Mouse (Mus musculus) ovary, postnatal 14 days (tissue): Measurements from ENCODE around the gene Rasl11b.

Experiments used
- DNase-seq: peaks from one replicate; pipeline ENCODE4 v3.0.0; 2022; ENCODE audit warnings: low spot score

Gene Rasl11b

DNA sequence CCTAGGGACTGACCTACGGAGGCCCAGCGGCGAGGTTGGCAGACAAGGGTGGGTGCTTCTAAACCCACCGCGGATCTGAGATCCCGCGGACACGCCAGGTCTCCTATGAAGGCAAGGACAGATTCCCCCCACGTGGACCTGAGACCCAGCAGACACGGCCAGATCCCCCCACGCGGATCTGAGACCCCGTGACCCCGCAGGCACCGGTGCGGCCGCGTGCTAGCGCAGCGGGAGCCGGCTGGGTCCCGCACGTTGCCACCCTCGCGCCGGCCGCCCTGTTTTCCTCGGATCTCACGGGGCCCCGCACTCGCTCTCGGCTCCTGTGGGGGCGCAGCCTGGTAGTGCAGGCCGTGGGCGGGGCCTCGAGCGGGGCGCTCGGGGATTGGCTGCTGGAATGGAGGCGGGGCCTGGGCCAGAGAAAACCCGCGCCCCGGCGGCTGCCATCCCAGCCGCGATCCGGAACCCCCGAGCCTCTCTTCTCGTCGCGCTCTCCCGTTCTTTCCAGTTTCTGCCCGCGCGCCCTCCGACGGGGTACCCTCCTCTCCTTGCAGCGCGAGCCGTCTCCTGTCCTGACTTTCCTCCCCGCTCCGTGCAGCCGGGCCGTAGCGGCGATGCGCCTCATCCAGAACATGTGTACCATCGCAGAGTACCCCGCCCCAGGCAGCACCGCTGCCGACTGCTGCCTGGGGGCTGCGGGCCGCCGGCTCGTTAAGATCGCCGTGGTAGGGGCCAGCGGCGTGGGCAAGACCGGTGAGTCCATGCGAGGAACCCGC, at the start of gene Rasl11b:
TSS of gene Rasl11b (plus strand) at position 446 of the 773 bp plus-strand sequence.
- peak; percentile 92 for DNase-seq

DNA sequence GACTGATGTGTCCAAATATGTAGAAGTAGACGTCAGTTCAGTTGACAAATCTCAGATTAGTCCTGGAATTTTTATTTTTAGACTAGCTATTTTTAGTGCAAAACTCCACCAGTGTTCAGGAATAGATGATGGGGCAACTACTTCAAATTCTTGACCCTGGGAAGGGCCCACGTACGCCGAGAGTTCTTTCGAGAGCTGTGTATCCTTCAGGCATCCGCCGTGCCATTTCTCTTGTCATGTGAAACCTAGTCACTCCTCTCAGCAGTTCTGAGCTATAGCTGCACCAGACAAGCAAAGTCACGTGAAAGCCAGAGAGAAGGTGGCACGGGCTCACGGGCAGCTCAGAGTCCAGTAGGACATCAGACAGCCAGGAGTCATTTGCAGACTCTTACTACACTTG, 47.5 kb upstream of the Rasl11b start:
- no peak for DNase-seq

DNA sequence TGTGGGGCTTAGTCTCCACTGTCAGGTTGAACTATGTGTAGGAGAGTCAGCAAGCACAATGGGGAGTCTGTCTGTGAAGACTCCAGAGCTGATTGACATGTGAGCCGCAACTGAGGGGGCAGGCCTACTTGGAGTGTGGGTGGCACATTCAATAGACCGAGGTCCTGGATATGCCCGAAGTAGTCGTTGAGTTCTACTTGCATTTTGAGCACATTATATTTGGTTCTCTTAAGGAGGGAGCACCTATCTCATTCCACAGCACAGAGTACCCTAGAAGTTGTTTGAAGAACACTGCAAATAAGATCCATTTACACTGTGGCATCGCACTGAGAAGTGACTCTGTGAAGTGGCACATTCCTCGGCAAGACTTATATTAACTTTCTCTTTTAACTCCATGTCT, 45.1 kb upstream of the Rasl11b start:
- DNase-seq: no peak

DNA sequence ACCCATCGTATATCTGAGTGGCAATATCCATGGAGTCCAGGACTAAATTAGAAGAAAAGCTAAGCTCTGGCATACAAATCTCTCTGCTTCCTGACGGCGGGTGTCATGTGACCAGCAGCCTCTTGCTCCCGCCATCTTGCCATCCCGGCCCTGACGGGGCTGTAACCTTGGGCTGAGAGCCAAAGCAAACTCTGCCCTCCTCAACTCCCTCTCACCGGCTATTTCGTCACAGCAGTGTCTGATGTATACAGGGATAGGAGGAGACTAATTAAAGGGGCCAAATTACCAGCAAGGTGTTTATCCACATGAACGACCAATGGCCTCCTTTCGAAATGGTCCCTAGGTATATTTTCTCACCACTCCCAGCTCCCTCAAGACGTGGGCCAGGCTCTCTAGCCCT, 43.3 kb upstream of the Rasl11b start:
- no peak for DNase-seq

- DNase-seq: no peak
Observed at GRCm38 (mm10) chr5:74155860-74156351, 39.2 kb upstream of the Rasl11b start.

DNA sequence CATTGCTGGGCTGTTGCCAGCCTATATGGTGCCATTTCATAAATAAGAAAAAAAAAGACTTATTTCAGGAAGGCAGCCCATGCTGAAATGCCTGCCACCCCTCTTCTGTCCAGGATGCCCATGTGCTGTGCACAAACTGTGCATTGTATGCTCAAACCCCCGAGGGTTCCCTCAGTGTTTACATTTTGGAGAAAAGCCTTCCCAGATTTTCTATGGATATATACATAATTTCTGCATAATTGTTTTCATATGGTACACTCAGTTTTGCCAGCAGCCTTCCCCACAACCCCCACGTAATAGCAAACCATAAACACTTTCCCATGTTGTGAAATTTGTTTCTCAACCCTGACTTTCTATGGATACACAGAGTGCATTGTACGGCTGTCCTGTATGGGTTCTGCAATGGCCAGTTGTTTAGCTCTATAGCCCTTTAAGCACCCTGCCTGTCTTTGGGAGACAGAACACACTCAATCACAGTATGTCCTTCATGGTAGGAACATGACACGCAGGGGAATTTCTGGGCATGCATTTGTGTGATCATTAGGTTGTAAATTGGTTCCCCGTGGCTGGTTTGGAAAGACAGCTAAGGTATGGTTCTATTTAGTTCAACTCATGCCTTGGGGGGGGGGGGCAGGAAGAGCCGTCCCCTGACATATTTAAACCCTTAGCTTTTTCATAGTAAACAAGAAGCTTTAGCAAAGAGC, 36.0 kb upstream of the Rasl11b start:
- no peak for DNase-seq

DNA sequence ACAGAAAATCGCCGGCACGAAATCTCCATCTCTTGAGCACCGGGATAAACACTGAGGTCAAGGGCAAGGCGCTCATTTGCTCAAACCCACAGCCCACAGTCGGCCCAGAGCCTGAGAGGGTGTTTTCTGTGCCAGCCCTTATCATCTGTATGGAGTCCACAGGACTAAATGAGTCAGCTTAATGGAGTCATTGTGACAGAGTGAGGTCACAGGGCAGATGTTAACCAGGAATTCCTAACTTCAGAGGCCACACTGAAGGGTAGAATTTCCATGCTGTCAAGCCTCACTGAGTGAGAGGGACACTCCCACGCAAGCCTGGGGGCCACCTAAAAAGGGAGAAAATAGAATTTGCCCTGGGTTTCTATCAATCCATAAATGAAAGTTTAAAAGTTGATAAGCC, 35.2 kb upstream of the Rasl11b start:
- DNase-seq: no peak

- DNase-seq: no peak
Observed at GRCm38 (mm10) chr5:74160349-74160748, 34.7 kb upstream of the Rasl11b start.

- DNase-seq: no peak
Observed at GRCm38 (mm10) chr5:74161297-74161926, 33.7 kb upstream of the Rasl11b start.

- no peak for DNase-seq
Observed at GRCm38 (mm10) chr5:74162013-74162412, 33.1 kb upstream of the Rasl11b start.

DNA sequence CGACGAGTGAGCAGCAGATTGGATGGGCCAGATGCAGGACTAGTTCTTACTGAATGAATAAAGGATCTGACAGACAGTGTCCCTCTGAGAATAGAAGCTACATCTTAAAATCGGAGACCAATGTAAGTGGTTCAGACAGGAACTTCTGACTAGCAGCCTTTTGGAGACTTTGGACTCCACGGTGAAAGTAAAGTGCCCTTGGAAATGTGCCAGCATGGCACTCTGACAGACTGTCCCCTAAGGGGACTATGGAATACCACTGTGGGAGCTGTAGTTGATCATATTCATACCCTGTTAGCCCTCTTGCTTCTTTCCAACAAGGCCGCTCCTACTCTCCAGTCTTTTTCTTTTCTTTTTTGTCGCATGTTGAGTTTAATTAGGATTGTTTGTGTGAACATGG, 31.9 kb upstream of the Rasl11b start:
- DNase-seq: no peak

- DNase-seq: no peak
Observed at GRCm38 (mm10) chr5:74164547-74164946, 30.5 kb upstream of the Rasl11b start.

- DNase-seq: no peak
Observed at GRCm38 (mm10) chr5:74166642-74167041, 28.4 kb upstream of the Rasl11b start.

DNA sequence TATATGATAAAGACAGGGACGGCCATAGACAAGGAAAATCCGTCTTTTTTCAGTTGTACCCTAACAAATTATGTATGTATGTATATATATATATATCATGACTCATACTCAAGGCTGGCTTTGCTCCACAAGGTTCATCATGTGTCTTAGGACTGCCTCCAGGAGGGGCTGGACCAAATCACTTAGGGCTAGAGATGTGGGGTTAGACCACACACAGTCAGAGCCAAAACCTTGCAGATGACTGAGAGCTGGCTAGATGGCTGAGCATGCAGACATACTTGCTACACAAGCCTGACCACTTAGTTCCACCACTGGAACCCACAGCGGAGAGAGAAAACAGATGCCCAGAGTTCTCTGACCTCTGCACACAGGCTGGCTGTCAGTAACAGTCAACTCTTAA, 27.0 kb upstream of the Rasl11b start:
- DNase-seq: no peak

DNA sequence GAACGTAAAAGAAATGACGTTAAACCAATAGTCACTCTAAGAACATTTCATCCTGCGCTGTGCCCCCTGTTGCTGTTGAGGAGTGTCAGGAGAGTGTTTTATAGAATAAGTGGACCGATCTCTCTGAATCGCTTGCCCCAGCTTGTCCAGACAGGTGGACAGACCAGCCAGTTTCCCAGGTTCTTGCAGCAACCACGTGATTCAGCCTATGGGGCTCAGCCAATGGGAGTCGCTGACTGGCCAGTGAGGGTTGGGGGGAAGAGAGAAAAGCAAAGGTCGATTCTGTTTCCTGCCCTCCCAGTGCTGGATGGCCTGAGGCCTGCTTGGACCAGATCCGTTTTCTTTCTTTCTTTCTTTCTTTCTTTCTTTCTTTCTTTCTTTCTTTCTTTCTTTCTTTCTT, 23.3 kb upstream of the Rasl11b start:
- DNase-seq: no peak

DNA sequence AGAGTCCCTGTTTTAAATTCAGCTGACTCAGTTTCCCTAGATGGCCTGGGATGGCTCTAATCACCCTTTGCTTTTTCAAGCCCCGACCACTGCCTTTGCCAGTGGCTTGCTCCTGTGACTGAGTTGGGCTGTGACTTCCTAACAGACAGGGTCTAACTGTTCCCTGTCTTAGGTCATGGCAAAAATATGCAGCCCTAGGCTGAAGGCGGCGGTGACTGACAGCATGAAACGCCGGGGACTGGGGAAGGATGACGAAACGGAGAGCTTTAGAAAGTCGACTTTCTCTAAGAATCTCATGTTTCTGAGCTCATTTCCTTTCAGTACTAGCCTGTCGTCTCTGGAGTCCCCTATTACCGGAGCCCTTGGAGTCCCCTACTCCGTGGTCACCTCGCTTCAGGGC, 22.9 kb upstream of the Rasl11b start:
- no peak for DNase-seq

DNA sequence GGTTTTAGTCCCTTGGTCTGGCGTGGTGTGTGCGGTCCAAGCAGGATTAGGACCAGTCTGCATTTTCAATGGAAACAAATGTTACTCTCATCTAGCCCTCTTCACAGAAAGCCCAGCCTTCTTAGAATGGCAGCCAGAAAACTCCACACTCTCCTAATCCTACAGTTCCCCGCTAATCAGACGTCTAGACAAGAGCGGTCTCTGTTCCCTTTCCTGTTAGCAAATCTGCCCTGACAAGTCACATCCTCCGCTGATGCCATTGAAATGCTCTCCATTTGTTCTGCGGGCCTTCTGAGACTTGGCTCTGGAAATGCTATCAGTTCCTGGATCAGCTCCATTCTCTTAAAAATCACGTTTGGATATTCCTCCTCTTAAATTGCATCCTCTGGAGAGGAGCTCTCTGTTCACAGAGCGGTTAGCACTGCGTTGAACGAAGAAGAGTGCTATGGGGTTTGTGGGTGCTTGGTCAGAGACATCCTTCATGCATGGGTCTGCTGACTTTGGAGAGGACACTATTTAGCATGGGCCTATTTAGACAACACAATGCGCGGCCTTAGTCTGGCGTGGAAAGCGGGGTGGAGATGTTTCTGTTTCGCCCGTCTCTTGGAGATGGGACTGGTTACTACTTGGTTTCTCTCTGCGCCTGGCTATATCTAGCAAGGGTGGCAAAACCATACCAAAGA, 21.8 kb upstream of the Rasl11b start:
- DNase-seq: no peak

- no peak for DNase-seq
Observed at GRCm38 (mm10) chr5:74175526-74176270, 19.4 kb upstream of the Rasl11b start.

- no peak for DNase-seq
Observed at GRCm38 (mm10) chr5:74180216-74180615, 14.9 kb upstream of the Rasl11b start.

- no peak for DNase-seq
Observed at GRCm38 (mm10) chr5:74183118-74183517, 12.0 kb upstream of the Rasl11b start.

GRCm38 (mm10) chr5:74184607-74185006, 10.5 kb upstream of the Rasl11b start:
- no peak for DNase-seq

- DNase-seq: no peak
Observed at GRCm38 (mm10) chr5:74188076-74188475, 7.0 kb upstream of the Rasl11b start.
